Mouse (Mus musculus): ENCODE results near the gene Rbm20.

DNA sequence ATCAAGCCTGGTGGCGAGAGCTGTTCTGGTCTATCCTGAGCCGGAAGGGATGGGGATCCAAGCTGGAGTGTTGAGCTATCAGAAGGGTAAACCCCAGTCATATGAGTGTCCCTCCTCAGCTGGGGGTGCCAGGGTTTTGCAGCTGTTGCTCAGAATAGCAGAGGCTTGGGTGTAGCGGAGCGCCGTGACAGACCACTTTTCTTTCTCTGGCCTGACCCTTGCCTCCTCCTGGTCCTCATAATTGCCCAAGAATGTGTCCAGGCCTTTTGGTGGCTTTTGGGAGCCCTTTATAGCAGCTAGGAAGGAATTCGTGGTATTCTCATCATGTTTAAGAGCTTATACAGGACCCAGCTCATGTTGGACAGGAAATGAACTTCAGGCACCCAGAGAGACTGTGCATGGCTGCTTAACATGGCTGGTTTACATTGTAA lies 61.6 kb downstream of the Rbm20 start:
- TF ChIP-seq EP300 (optimal IDR thresholded peaks at IDR 0.05) (no peak), CTCF (IDR thresholded peaks at IDR 0.05; ENCODE audit: low read depth) (no peak)

Data from stomach, postnatal 0 days (tissue).